Mouse (Mus musculus): ENCODE measurements around the gene Adamts18. TPM values are rescaled to one million over a fixed set of nuclear protein-coding genes. Genes with fewer than 3 reads are reported as not detected.
"Not testable (repeated sequence)": the region's sequence is repeated elsewhere in the genome, so short reads cannot be mapped to it uniquely, and the experiment has no call there.

The Adamts18 gene
- polyA plus RNA-seq, 1 experiment from 2014 or later, result 14.3 TPM

GRCm38 (mm10) chr8:113836892-113837569 lies 11.5 kb downstream of the Adamts18 start:
- ATAC-seq, result no peak
- Histone ChIP-seq H3K9ac (no peak overlapping the region), H3K27ac (no peak overlapping the region), H3K4me3 (no peak overlapping the region), H3K4me2 (no peak overlapping the region), H3K27me3 (no peaks in the 10 kb centered on the region), H3K36me3 (ENCODE audit: poor library complexity, severe bottlenecking) (no peaks in the 10 kb centered on the region), H3K9me3 (replicated peaks) (no peaks in the 10 kb centered on the region), H3K4me1 (peaks cover 13% of the 10 kb centered on the region)
- 65% methylated on average over 8 of the region's 8 CpGs for WGBS

- Histone ChIP-seq H3K36me3 (ENCODE audit: poor library complexity, severe bottlenecking) (no peaks in the 10 kb centered on the region), H3K4me2 (no peak overlapping the region), H3K9me3 (replicated peaks) (no peaks in the 10 kb centered on the region), H3K9ac (no peak overlapping the region), H3K4me3 (no peak overlapping the region), H3K27ac (no peak overlapping the region), H3K27me3 (no peaks in the 10 kb centered on the region), H3K4me1 (peaks cover 13% of the 10 kb centered on the region)
- ATAC-seq, result no peak
- 70% methylated on average over 4 of the region's 4 CpGs for WGBS
These were observed 14.9 kb downstream of the Adamts18 start for GRCm38 (mm10) chr8:113833644-113834043.

- H3K4me2 ChIP-seq, result no peak overlapping the region
- H3K27me3 ChIP-seq, result no peaks in the 10 kb centered on the region
- ATAC-seq, result no peak
- no peaks in the 10 kb centered on the region for H3K36me3 ChIP-seq (ENCODE audit: poor library complexity, severe bottlenecking)
- no peak overlapping the region for H3K27ac ChIP-seq
- H3K9ac ChIP-seq, result no peak overlapping the region
- no peaks in the 10 kb centered on the region for H3K9me3 ChIP-seq (replicated peaks)
- no peaks in the 10 kb centered on the region for H3K4me1 ChIP-seq
- no peak overlapping the region for H3K4me3 ChIP-seq
- 94% methylated on average over 3 of the region's 3 CpGs for WGBS
These were observed 21.3 kb downstream of the Adamts18 start for GRCm38 (mm10) chr8:113827270-113827669.

- Histone ChIP-seq H3K4me1 (no peaks in the 10 kb centered on the region), H3K27ac (no peak overlapping the region), H3K4me2 (no peak overlapping the region), H3K27me3 (no peaks in the 10 kb centered on the region), H3K9me3 (replicated peaks) (no peaks in the 10 kb centered on the region), H3K4me3 (no peak overlapping the region), H3K9ac (no peak overlapping the region), H3K36me3 (ENCODE audit: poor library complexity, severe bottlenecking) (no peaks in the 10 kb centered on the region)
- WGBS, result 89% methylated on average over 16 of the region's 16 CpGs
- ATAC-seq, result no peak
These were observed 27.5 kb downstream of the Adamts18 start for GRCm38 (mm10) chr8:113820983-113821587.

GRCm38 (mm10) chr8:113813966-113814365 lies 34.6 kb downstream of the Adamts18 start:
- Histone ChIP-seq H3K36me3 (ENCODE audit: poor library complexity, severe bottlenecking) (0 out of 2 replicates have a peak, but pooled peaks cover 7% of the 10 kb centered on the region), H3K9ac (no peak overlapping the region), H3K27ac (no peak overlapping the region), H3K27me3 (no peaks in the 10 kb centered on the region), H3K4me1 (0 out of 2 replicates have a peak, but pooled peaks cover 4% of the 10 kb centered on the region), H3K4me3 (no peak overlapping the region), H3K4me2 (no peak overlapping the region), H3K9me3 (replicated peaks) (no peaks in the 10 kb centered on the region)
- 45% methylated on average over 6 of the region's 6 CpGs for WGBS
- no peak for ATAC-seq

GRCm38 (mm10) chr8:113811521-113811920 lies 37.0 kb downstream of the Adamts18 start:
- Histone ChIP-seq H3K4me1 (0 out of 2 replicates have a peak, but pooled peaks cover 4% of the 10 kb centered on the region), H3K4me3 (no peak overlapping the region), H3K4me2 (no peak overlapping the region), H3K27ac (no peak overlapping the region), H3K27me3 (no peaks in the 10 kb centered on the region), H3K9me3 (replicated peaks) (no peaks in the 10 kb centered on the region), H3K9ac (no peak overlapping the region), H3K36me3 (ENCODE audit: poor library complexity, severe bottlenecking) (0 out of 2 replicates have a peak, but pooled peaks cover 7% of the 10 kb centered on the region)
- no peak for ATAC-seq
- 74% methylated on average over 4 of the region's 4 CpGs for WGBS

GRCm38 (mm10) chr8:113809929-113810328 lies 38.6 kb downstream of the Adamts18 start:
- no peak for ATAC-seq
- no peak overlapping the region for H3K4me2 ChIP-seq
- H3K4me3 ChIP-seq, result no peak overlapping the region
- no peak overlapping the region for H3K27ac ChIP-seq
- H3K36me3 ChIP-seq (ENCODE audit: poor library complexity, severe bottlenecking), result 0 out of 2 replicates have a peak, but pooled peaks cover 7% of the 10 kb centered on the region
- no peaks in the 10 kb centered on the region for H3K27me3 ChIP-seq
- H3K4me1 ChIP-seq, result 0 out of 2 replicates have a peak, but pooled peaks cover 4% of the 10 kb centered on the region
- H3K9me3 ChIP-seq (replicated peaks), result no peaks in the 10 kb centered on the region
- whole genome bisulfite sequencing, result 59% methylated on average over 5 of the region's 5 CpGs
- H3K9ac ChIP-seq, result no peak overlapping the region

- H3K4me3 ChIP-seq, result no peak overlapping the region
- no peaks in the 10 kb centered on the region for H3K4me1 ChIP-seq
- H3K27me3 ChIP-seq, result no peaks in the 10 kb centered on the region
- H3K27ac ChIP-seq, result no peak overlapping the region
- WGBS, result 86% methylated on average over 12 of the region's 12 CpGs
- no peak overlapping the region for H3K9ac ChIP-seq
- no peak for ATAC-seq
- no peak overlapping the region for H3K4me2 ChIP-seq
- no peaks in the 10 kb centered on the region for H3K9me3 ChIP-seq (replicated peaks)
- no peaks in the 10 kb centered on the region for H3K36me3 ChIP-seq (ENCODE audit: poor library complexity, severe bottlenecking)
These were observed 44.5 kb downstream of the Adamts18 start for GRCm38 (mm10) chr8:113803830-113804611.

- no peaks in the 10 kb centered on the region for H3K9me3 ChIP-seq (replicated peaks)
- H3K27me3 ChIP-seq, result no peaks in the 10 kb centered on the region
- no peak overlapping the region for H3K9ac ChIP-seq
- H3K4me3 ChIP-seq, result no peak overlapping the region
- H3K36me3 ChIP-seq (ENCODE audit: poor library complexity, severe bottlenecking), result no peaks in the 10 kb centered on the region
- no peak overlapping the region for H3K27ac ChIP-seq
- 63% methylated on average over 5 of the region's 5 CpGs for WGBS
- no peak overlapping the region for H3K4me2 ChIP-seq
- no peak for ATAC-seq
- H3K4me1 ChIP-seq, result no peaks in the 10 kb centered on the region
These were observed 47.0 kb downstream of the Adamts18 start for GRCm38 (mm10) chr8:113801551-113801950.

- not testable (repeated sequence) for H3K36me3 ChIP-seq (ENCODE audit: poor library complexity, severe bottlenecking); H3K4me2 ChIP-seq; ATAC-seq; H3K27me3 ChIP-seq; H3K9ac ChIP-seq; H3K4me3 ChIP-seq; H3K27ac ChIP-seq; H3K9me3 ChIP-seq (replicated peaks); H3K4me1 ChIP-seq
- no CpG with 5 or more reads among the region's 5 CpGs for WGBS
These were observed 48.0 kb downstream of the Adamts18 start for GRCm38 (mm10) chr8:113800556-113800955.

GRCm38 (mm10) chr8:113799550-113799949 lies 49.0 kb downstream of the Adamts18 start:
- no peaks in the 10 kb centered on the region for H3K9me3 ChIP-seq (replicated peaks)
- no peak overlapping the region for H3K27ac ChIP-seq
- H3K9ac ChIP-seq, result no peak overlapping the region
- no peak for ATAC-seq
- H3K4me3 ChIP-seq, result no peak overlapping the region
- no peak overlapping the region for H3K4me2 ChIP-seq
- no peaks in the 10 kb centered on the region for H3K4me1 ChIP-seq
- no peaks in the 10 kb centered on the region for H3K27me3 ChIP-seq
- no peaks in the 10 kb centered on the region for H3K36me3 ChIP-seq (ENCODE audit: poor library complexity, severe bottlenecking)
- no CpG with 5 or more reads among the region's 5 CpGs for WGBS

GRCm38 (mm10) chr8:113791856-113792255 lies 56.7 kb downstream of the Adamts18 start:
- H3K4me3 ChIP-seq, result no peak overlapping the region
- no peak for ATAC-seq
- H3K27ac ChIP-seq, result no peak overlapping the region
- no CpG with 5 or more reads among the region's 13 CpGs for WGBS
- no peaks in the 10 kb centered on the region for H3K27me3 ChIP-seq
- no peak overlapping the region for H3K9ac ChIP-seq
- no peak overlapping the region for H3K4me2 ChIP-seq
- H3K9me3 ChIP-seq (replicated peaks), result no peaks in the 10 kb centered on the region
- H3K36me3 ChIP-seq (ENCODE audit: poor library complexity, severe bottlenecking), result no peaks in the 10 kb centered on the region
- H3K4me1 ChIP-seq, result no peaks in the 10 kb centered on the region

Data from forebrain, embryonic 13.5 days (tissue).